Mouse (Mus musculus) small intestine, adult 2 months (tissue): Measurements from ENCODE around the gene Riox2. TPM values are rescaled to one million over a fixed set of nuclear protein-coding genes. Genes with fewer than 3 reads are reported as not detected.

ENCODE experiments used
- H3K27ac ChIP-seq: fragments of 200-500 bp; 2 replicates; pipeline ENCODE4 v1.5.1; 2012; ENCODE audit warnings: low read depth, low read length, control low read depth, inconsistent platforms; ENCODE audit not compliant: insufficient read depth
- H3K27me3 ChIP-seq: fragments of 200-500 bp; 2 replicates; pipeline ENCODE4 v1.6.1; 2012; ENCODE audit warnings: mild to moderate bottlenecking, moderate library complexity, low read length, inconsistent platforms; ENCODE audit not compliant: control insufficient read depth, insufficient read depth
- H3K36me3 ChIP-seq: fragments of 200-500 bp; 2 replicates; pipeline ENCODE4 v1.6.1; 2012; ENCODE audit warnings: mild to moderate bottlenecking, low read length, control low read depth, inconsistent platforms; ENCODE audit not compliant: control insufficient read depth, insufficient read depth
- H3K4me1 ChIP-seq: fragments of 200-500 bp; 2 replicates; pipeline ENCODE4 v1.6.1; 2012; ENCODE audit warnings: low read length, inconsistent platforms, mixed read lengths; ENCODE audit not compliant: control insufficient read depth, insufficient read depth, insufficient read length
- H3K4me3 ChIP-seq: fragments of 200-500 bp; 2 replicates; pipeline ENCODE4 v1.5.1; 2012; ENCODE audit warnings: low read depth, mild to moderate bottlenecking, control low read depth, inconsistent platforms, low read length, moderate library complexity
- CTCF ChIP-seq: fragments of 200-500 bp; IDR thresholded peaks from 2 replicates; pipeline ENCODE4 v1.5.1; 2012; ENCODE audit warnings: low read depth, mild to moderate bottlenecking, control low read depth, inconsistent platforms, low read length, moderate library complexity, mixed read lengths; ENCODE audit not compliant: insufficient replicate concordance, insufficient read length; ENCODE audit errors: extremely low read depth
- POLR2A ChIP-seq: fragments of 200-500 bp; IDR thresholded peaks from 2 replicates; pipeline ENCODE4 v1.6.1; 2012; ENCODE audit warnings: low read depth, mild to moderate bottlenecking, control low read depth, inconsistent platforms, low read length, moderate library complexity
- WGBS: fragments of 180-500 bp; shearing (Covaris S2); methylation state at CpG from one replicate; pipeline ENCODE4 v1.1.7; 2018; 5-methylcytosine and 5-hydroxymethylcytosine counted together
- polyA plus RNA-seq: library from polyadenylated mRNA; depleted of rRNA; stranded (reverse); fragments of >200 nt; gene quantifications from 2 replicates; pipeline ENCODE4 v1.2.3, GENCODE M21; 2012

Riox2 gene
- polyA plus RNA-seq, 1 experiment: 1.5 TPM

- TF ChIP-seq POLR2A (no peak), CTCF (no peak)
- peak overlapping the region; percentile 11; the same call in 1 of the 2 replicates for H3K27ac ChIP-seq
- H3K4me3 ChIP-seq: no peak overlapping the region
- H3K4me1 ChIP-seq: peaks cover 4% of the 10 kb centered on the region; the same call in 1 of the 2 replicates
- H3K27me3 ChIP-seq: no peaks in the 10 kb centered on the region
- 79% methylated on average over 16 of the region's 16 CpGs for WGBS
- H3K36me3 ChIP-seq: peaks cover 6% of the 10 kb centered on the region; the same call in 1 of the 2 replicates
Observed at GRCm38 (mm10) chr16:59521752-59522423, 50.3 kb downstream of the Riox2 start.

- no peak overlapping the region for H3K4me3 ChIP-seq
- no peaks in the 10 kb centered on the region for H3K36me3 ChIP-seq
- H3K4me1 ChIP-seq: peaks cover 2% of the 10 kb centered on the region; the same call in 1 of the 2 replicates
- TF ChIP-seq CTCF (no peak), POLR2A (no peak)
- no peak overlapping the region for H3K27ac ChIP-seq
- H3K27me3 ChIP-seq: no peaks in the 10 kb centered on the region
- WGBS: 85% methylated on average over 6 of the region's 6 CpGs
Observed at GRCm38 (mm10) chr16:59526939-59527338, 55.4 kb downstream of the Riox2 start.

- WGBS: 84% methylated on average over 13 of the region's 13 CpGs
- no peak overlapping the region for H3K27ac ChIP-seq
Observed at GRCm38 (mm10) chr16:59529570-59529969, 58.0 kb downstream of the Riox2 start.

GRCm38 (mm10) chr16:59531243-59531642 lies 59.7 kb downstream of the Riox2 start:
- TF ChIP-seq POLR2A (no peak), CTCF (no peak)

More at GRCm38 (mm10) chr16:59529570-59529969, 58.0 kb downstream of the Riox2 start:
- H3K36me3 ChIP-seq: no peaks in the 10 kb centered on the region
- no peaks in the 10 kb centered on the region for H3K27me3 ChIP-seq
- H3K4me1 ChIP-seq: no peaks in the 10 kb centered on the region
- TF ChIP-seq CTCF (no peak), POLR2A (no peak)
- H3K4me3 ChIP-seq: no peak overlapping the region

GRCm38 (mm10) chr16:59532561-59532960 lies 61.0 kb downstream of the Riox2 start:
- Histone ChIP-seq H3K27me3 (no peaks in the 10 kb centered on the region), H3K4me1 (no peaks in the 10 kb centered on the region), H3K27ac (no peak overlapping the region), H3K4me3 (no peak overlapping the region), H3K36me3 (peaks cover 3% of the 10 kb centered on the region; the same call in 1 of the 2 replicates)
- no peak for TF ChIP-seq POLR2A
- no peak for TF ChIP-seq CTCF
- 29% methylated on average over 3 of the region's 3 CpGs for WGBS

More at GRCm38 (mm10) chr16:59531243-59531642, 59.7 kb downstream of the Riox2 start:
- Histone ChIP-seq H3K4me3 (no peak overlapping the region), H3K36me3 (peaks cover 3% of the 10 kb centered on the region; the same call in 1 of the 2 replicates), H3K4me1 (no peaks in the 10 kb centered on the region), H3K27ac (no peak overlapping the region), H3K27me3 (no peaks in the 10 kb centered on the region)
- WGBS: 80% methylated on average over 5 of the region's 5 CpGs

GRCm38 (mm10) chr16:59534349-59534748 lies 62.8 kb downstream of the Riox2 start:
- H3K36me3 ChIP-seq: peaks cover 3% of the 10 kb centered on the region; the same call in 1 of the 2 replicates
- no peaks in the 10 kb centered on the region for H3K27me3 ChIP-seq
- TF ChIP-seq CTCF: no peak
- 94% methylated on average over 11 of the region's 11 CpGs for WGBS
- H3K4me3 ChIP-seq: no peak overlapping the region
- H3K4me1 ChIP-seq: no peaks in the 10 kb centered on the region
- H3K27ac ChIP-seq: no peak overlapping the region

GRCm38 (mm10) chr16:59535673-59536072 lies 64.1 kb downstream of the Riox2 start:
- no peaks in the 10 kb centered on the region for H3K27me3 ChIP-seq
- H3K4me3 ChIP-seq: no peak overlapping the region
- peaks cover 3% of the 10 kb centered on the region; the same call in 1 of the 2 replicates for H3K36me3 ChIP-seq
- no peaks in the 10 kb centered on the region for H3K4me1 ChIP-seq
- TF ChIP-seq CTCF (no peak), POLR2A (no peak)
- WGBS: 70% methylated on average over 5 of the region's 5 CpGs
- no peak overlapping the region for H3K27ac ChIP-seq
